Mouse (Mus musculus) lung, postnatal 0 days (tissue): ENCODE results near the gene Taf12. TPM values are rescaled to one million over a fixed set of nuclear protein-coding genes. Genes with fewer than 3 reads are reported as not detected.

ENCODE experiments used
- ATAC-seq: fragments of 200-750 bp; cut with Nextera tagmentation; 2 replicates; pipeline ENCODE4 v1.8.0; 2017; ENCODE audit warnings: moderate library complexity
- DNase-seq: peaks from one replicate; pipeline ENCODE4 v3.0.0-alpha.2; 2016; ENCODE audit warnings: low spot score
- H3K27ac ChIP-seq: fragments of 300-500 bp; sonication (generic); 2 replicates; pipeline ENCODE4 v1.5.1; 2014; ENCODE audit warnings: antibody characterized with exemption, mild to moderate bottlenecking, low read length, mixed read lengths
- H3K27me3 ChIP-seq: fragments of 300-500 bp; sonication (generic); replicated peaks from 2 replicates; pipeline ENCODE4 v1.6.1; 2014; ENCODE audit warnings: low read length, mixed read lengths; ENCODE audit not compliant: insufficient read depth
- H3K36me3 ChIP-seq: fragments of 300-500 bp; sonication (generic); 2 replicates; pipeline ENCODE4 v1.6.1; 2014; ENCODE audit warnings: low read length, mixed read lengths; ENCODE audit not compliant: insufficient read depth
- H3K4me1 ChIP-seq: fragments of 300-500 bp; sonication (generic); 2 replicates; pipeline ENCODE4 v1.6.1; 2014; ENCODE audit warnings: antibody characterized with exemption, low read depth, low read length, mixed read lengths; ENCODE audit not compliant: insufficient read depth
- H3K4me2 ChIP-seq: fragments of 300-500 bp; sonication (generic); replicated peaks from 2 replicates; pipeline ENCODE4 v1.6.1; 2014; ENCODE audit warnings: low read depth, mild to moderate bottlenecking, low read length, moderate library complexity, mixed read lengths
- H3K4me3 ChIP-seq: fragments of 300-500 bp; sonication (generic); 2 replicates; pipeline ENCODE4 v1.5.1; 2014; ENCODE audit warnings: low read depth, low read length
- H3K9ac ChIP-seq: fragments of 300-500 bp; sonication (generic); replicated peaks from 2 replicates; pipeline ENCODE4 v1.6.1; 2014; ENCODE audit warnings: low read depth, mild to moderate bottlenecking
- H3K9me3 ChIP-seq: fragments of 300-500 bp; sonication (generic); 2 replicates; pipeline ENCODE4 v1.6.1; 2016; ENCODE audit warnings: low read length, mixed read lengths
- CTCF ChIP-seq: IDR thresholded peaks from 2 replicates; pipeline ENCODE4 v1.5.1; 2016; ENCODE audit warnings: antibody characterized with exemption, mild to moderate bottlenecking
- EP300 ChIP-seq: IDR thresholded peaks from 2 replicates; pipeline ENCODE4 v1.6.1; 2016; ENCODE audit warnings: antibody characterized with exemption, mild to moderate bottlenecking, control low read depth
- WGBS: fragments of 180-500 bp; shearing (Covaris S2); extraction: QIAGEN DNeasy Blood & Tissue Kit; methylation state at CpG from one replicate; pipeline ENCODE4 v1.1.7; 2014; 5-methylcytosine and 5-hydroxymethylcytosine counted together
- polyA plus RNA-seq: library from polyadenylated mRNA; unstranded; fragments of >200 nt; fragmentation: Nextera tagmentation; extraction: Ambion mirVana; gene quantifications from 2 replicates; pipeline ENCODE4 v1.2.1, GENCODE M21; 2015

The Taf12 gene
- polyA plus RNA-seq, result 32.1 and 39.7 TPM in 2 replicates

DNA sequence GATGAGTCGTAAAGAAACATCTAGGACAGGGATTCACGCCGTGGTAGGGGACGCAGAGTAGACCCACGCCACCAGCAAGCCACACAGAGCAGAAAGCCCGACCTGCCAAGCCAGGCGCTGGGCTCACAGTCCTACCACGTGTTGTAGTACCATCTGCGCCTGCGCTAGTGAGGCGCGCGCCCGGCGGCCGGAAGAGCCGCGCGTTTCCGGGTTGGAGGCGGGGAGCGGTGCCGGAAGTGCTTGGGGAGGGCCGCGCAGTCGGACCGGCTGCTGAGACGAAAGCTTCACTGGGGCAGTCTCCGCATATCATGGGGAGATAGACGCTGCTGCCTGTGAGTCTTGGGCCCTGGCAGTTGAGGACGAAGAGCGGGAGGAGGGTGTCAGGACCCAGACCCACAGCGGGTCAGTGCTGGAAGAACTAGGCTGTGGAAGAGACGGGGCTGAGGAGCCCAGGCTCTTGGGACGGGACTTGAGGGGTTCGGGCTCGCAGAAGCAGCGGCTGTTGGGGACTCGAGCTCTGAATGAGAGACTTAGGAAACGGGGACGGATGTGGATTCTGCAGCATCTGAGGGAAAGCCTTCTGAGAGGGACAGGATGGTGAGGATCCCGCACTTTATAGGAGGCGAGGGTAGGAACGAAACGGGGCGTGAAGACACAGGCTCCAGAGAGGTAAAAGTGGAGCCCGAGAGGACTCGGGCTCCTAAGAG, at the start of gene Taf12:
Gene Taf12, plus strand, starts transcription at position 220 of the 707 bp plus-strand sequence.
- H3K9ac ChIP-seq, result peak within 1 kb of the TSS; percentile 89
- no peaks in the 10 kb centered on the region for H3K9me3 ChIP-seq
- H3K4me1 ChIP-seq, result no peaks in the 10 kb centered on the region
- H3K4me2 ChIP-seq, result peak within 1 kb of the TSS; percentile 89
- DNase-seq (peak; percentile 97), ATAC-seq (peak; percentile 94)
- under 1% methylated on average over 43 of the region's 48 CpGs for WGBS
- no peak for TF ChIP-seq EP300
- TF ChIP-seq CTCF, result no peak
- peak within 1 kb of the TSS; percentile 92 for H3K27ac ChIP-seq
- no peaks in the 10 kb centered on the region for H3K27me3 ChIP-seq
- no peaks in the 10 kb centered on the region for H3K36me3 ChIP-seq
- H3K4me3 ChIP-seq, result peak within 1 kb of the TSS; percentile 88

DNA sequence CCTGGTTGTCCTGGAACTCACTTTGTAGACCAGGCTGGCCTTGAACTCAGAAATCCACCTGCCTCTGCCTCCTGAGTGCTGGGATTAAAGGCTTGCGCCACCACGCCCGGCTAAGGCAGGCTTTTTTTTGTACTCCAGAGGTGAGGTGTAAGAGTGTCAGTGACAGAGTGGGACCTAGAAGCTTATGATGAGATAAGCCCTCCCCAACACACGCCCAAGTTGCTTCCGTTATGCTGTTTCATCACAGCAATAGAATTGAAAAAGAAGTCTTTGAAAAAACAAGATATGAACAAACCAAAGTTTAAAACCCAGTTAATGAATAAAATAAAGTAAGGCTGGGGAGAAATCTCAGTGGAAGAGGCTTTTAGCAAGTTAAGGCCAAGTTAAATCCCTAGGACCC, 43.8 kb upstream of the Taf12 start:
- Histone ChIP-seq H3K9ac (no peak overlapping the region), H3K4me2 (no peak overlapping the region), H3K9me3 (no peaks in the 10 kb centered on the region), H3K36me3 (peaks cover 45% of the 10 kb centered on the region), H3K4me1 (no peaks in the 10 kb centered on the region), H3K4me3 (no peak overlapping the region), H3K27me3 (no peaks in the 10 kb centered on the region), H3K27ac (no peak overlapping the region)
- ATAC-seq, result no peak
- WGBS, result 92% methylated on average over 5 of the region's 5 CpGs
- TF ChIP-seq EP300 (no peak), CTCF (no peak)
- no peak for DNase-seq

DNA sequence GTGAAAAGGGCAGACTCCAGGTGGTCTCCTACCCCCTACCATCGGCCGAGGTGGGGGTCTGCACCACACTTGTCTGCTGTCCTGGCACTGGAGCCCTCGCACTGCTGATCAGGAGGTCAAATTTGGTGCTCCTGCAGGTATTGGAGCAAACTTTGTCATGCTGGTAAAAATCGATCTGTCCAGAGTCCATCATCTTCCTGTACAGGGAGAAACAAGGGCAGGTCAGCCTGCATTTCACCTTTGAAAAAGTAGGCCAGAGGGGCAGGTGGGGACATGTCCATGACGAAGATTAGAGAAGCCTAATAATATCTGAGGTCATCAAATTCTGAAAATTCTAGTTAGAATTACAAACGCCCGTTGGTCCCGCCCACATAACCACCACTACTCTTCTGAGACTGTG, 39.5 kb upstream of the Taf12 start:
- Histone ChIP-seq H3K4me2 (no peak overlapping the region), H3K4me3 (no peak overlapping the region), H3K36me3 (peaks cover 41% of the 10 kb centered on the region), H3K27me3 (no peaks in the 10 kb centered on the region), H3K9me3 (no peaks in the 10 kb centered on the region), H3K27ac (no peak overlapping the region), H3K9ac (no peak overlapping the region), H3K4me1 (no peaks in the 10 kb centered on the region)
- TF ChIP-seq CTCF, result no peak
- DNase-seq, result no peak
- no peak for ATAC-seq
- WGBS, result 91% methylated on average over 8 of the region's 8 CpGs

DNA sequence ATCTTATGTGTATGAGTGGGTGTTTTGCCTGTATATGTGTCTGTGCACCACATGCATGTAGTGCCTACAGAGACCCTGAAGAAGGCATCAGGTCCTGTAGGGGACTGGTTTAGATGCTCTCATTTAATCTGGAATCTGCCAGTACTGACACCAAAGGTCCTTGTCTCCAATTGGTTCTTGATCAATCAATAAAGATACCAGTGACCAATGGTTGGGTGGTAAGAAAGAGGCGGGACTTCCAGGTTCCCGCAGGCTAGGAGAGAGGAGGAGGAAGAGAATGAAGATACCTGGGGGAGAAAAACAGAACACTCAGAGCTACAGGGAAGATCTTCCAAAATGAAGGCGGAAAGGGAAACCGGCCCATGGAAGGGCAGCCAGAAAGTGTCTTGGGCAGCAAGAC, 35.8 kb upstream of the Taf12 start:
- Histone ChIP-seq H3K4me3 (no peak overlapping the region), H3K27ac (no peak overlapping the region), H3K9me3 (no peaks in the 10 kb centered on the region), H3K27me3 (no peaks in the 10 kb centered on the region), H3K4me1 (no peaks in the 10 kb centered on the region), H3K9ac (no peak overlapping the region), H3K4me2 (no peak overlapping the region), H3K36me3 (peaks cover 30% of the 10 kb centered on the region)
- DNase-seq, result no peak
- no peak for ATAC-seq
- 90% methylated on average over 4 of the region's 4 CpGs for WGBS
- TF ChIP-seq EP300, result no peak
- TF ChIP-seq CTCF, result no peak

DNA sequence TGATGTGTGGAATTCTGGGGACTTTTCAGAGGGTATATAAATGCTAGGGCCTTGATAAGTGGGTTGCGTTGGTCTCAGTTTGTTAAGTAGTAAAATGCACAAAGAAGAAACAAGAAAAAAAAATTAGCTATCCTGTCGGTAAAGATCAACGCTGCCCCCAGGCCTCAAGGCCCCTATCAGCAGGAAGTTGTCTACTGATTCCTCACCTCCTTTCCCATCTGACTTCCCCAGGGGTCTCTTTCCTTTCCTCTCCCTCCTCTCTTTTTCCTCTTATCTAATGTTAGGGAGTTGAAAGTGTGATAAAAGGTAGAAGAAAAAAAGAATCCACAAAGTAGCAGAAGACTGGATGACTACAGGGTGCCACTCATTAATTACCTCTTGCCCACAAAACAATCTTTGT, 33.8 kb upstream of the Taf12 start:
- Histone ChIP-seq H3K9ac (no peak overlapping the region), H3K27ac (no peak overlapping the region), H3K9me3 (no peaks in the 10 kb centered on the region), H3K27me3 (no peaks in the 10 kb centered on the region), H3K36me3 (peaks cover 21% of the 10 kb centered on the region), H3K4me2 (no peak overlapping the region), H3K4me1 (no peaks in the 10 kb centered on the region), H3K4me3 (no peak overlapping the region)
- no peak for ATAC-seq
- TF ChIP-seq CTCF, result no peak
- TF ChIP-seq EP300, result no peak
- no peak for DNase-seq
- 81% methylated on average over 3 of the region's 3 CpGs for WGBS

DNA sequence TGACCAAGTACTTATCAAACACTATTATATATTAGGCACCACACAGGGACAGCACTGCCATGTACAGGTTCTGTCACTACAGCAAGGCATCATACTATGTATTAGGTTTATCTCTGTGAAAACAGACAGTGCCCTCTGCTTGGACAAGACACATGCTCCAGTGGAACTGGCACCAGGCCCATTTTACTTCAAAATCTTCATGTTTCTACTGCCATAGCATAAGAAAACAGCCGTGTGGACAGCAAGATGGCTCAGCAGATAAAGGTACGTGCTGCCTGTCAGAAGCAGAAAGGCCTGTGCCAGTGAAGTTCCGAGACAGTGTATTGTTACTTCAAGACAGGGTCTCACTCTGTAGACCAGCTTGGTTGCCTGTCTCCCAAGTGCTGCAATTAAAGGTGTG, 33.0 kb upstream of the Taf12 start:
- Histone ChIP-seq H3K4me1 (no peaks in the 10 kb centered on the region), H3K4me2 (no peak overlapping the region), H3K9ac (no peak overlapping the region), H3K4me3 (no peak overlapping the region), H3K27ac (no peak overlapping the region), H3K9me3 (no peaks in the 10 kb centered on the region), H3K36me3 (peaks cover 18% of the 10 kb centered on the region), H3K27me3 (no peaks in the 10 kb centered on the region)
- 78% methylated on average over 3 of the region's 3 CpGs for WGBS
- TF ChIP-seq CTCF (no peak), EP300 (no peak)
- ATAC-seq (no peak), DNase-seq (no peak)
